Mouse (Mus musculus): Measurements from ENCODE around the gene Trim21.
A peak's percentile ranks its signal among the peaks of the same experiment; 100 is the strongest.

The Trim21 gene

GRCm38 (mm10) chr7:102564999-102565997 lies at the start of gene Trim21:
Trim21 (minus strand) TSS chr7:102565486.
- DNase-seq (ENCODE audit: low spot score) = peak; percentile 83

- DNase-seq (ENCODE audit: low spot score) = no peak
These were observed 32.2 kb upstream of the Trim21 start, which contains the start of gene Olfr552 for GRCm38 (mm10) chr7:102597378-102598031. Olfr552 (plus strand) TSS chr7:102597770.

GRCm38 (mm10) chr7:102591786-102592185 lies 26.5 kb upstream of the Trim21 start, which contains the start of gene Olfr551:
Olfr551 (minus strand) TSS chr7:102591886.
- no peak for DNase-seq (ENCODE audit: low spot score)

- DNase-seq (ENCODE audit: low spot score) = no peak
These were observed 10.7 kb upstream of the Trim21 start for GRCm38 (mm10) chr7:102575998-102576397.

GRCm38 (mm10) chr7:102573174-102573830 lies 8.0 kb upstream of the Trim21 start:
- DNase-seq (ENCODE audit: low spot score) = no peak

- no peak for DNase-seq (ENCODE audit: low spot score)
These were observed 5.9 kb upstream of the Trim21 start, which contains the start of gene Olfr550 for GRCm38 (mm10) chr7:102571142-102571541. Olfr550 (plus strand) TSS chr7:102571442.

GRCm38 (mm10) chr7:102566219-102566618 lies 933 bp upstream of the Trim21 start:
- DNase-seq (ENCODE audit: low spot score) = no peak

GRCm38 (mm10) chr7:102553279-102553678 lies 12.0 kb downstream of the Trim21 start:
- no peak for DNase-seq (ENCODE audit: low spot score)

GRCm38 (mm10) chr7:102549570-102549969 lies 15.7 kb downstream of the Trim21 start, which contains the start of gene Olfr549:
Olfr549 (plus strand) TSS chr7:102549870.
- DNase-seq (ENCODE audit: low spot score) = no peak

GRCm38 (mm10) chr7:102541251-102541650 lies 24.0 kb downstream of the Trim21 start:
- no peak for DNase-seq (ENCODE audit: low spot score)

GRCm38 (mm10) chr7:102540596-102540995 lies 24.7 kb downstream of the Trim21 start, which contains the start of gene Olfr548-ps1:
Olfr548-ps1 (plus strand) TSS chr7:102540896.
- no peak for DNase-seq (ENCODE audit: low spot score)

GRCm38 (mm10) chr7:102534449-102534848 lies 30.8 kb downstream of the Trim21 start, which contains the start of gene Olfr547:
Olfr547 (plus strand) TSS chr7:102534749.
- DNase-seq (ENCODE audit: low spot score) = no peak

GRCm38 (mm10) chr7:102529052-102529451 lies 36.2 kb downstream of the Trim21 start:
- no peak for DNase-seq (ENCODE audit: low spot score)

GRCm38 (mm10) chr7:102517051-102517335 lies 48.3 kb downstream of the Trim21 start:
- DNase-seq (ENCODE audit: low spot score) = no peak

GRCm38 (mm10) chr7:102516261-102517050 lies 48.8 kb downstream of the Trim21 start:
- DNase-seq (ENCODE audit: low spot score) = no peak

GRCm38 (mm10) chr7:102514144-102514543 lies 51.1 kb downstream of the Trim21 start:
- DNase-seq (ENCODE audit: low spot score) = no peak

- DNase-seq (ENCODE audit: low spot score) = peak; percentile 74
These were observed 52.4 kb downstream of the Trim21 start for GRCm38 (mm10) chr7:102512814-102513435.

- no peak for DNase-seq (ENCODE audit: low spot score)
These were observed 53.4 kb downstream of the Trim21 start for GRCm38 (mm10) chr7:102511927-102512326.

GRCm38 (mm10) chr7:102509726-102510125 lies 55.6 kb downstream of the Trim21 start:
- no peak for DNase-seq (ENCODE audit: low spot score)

GRCm38 (mm10) chr7:102508666-102509065 lies 56.6 kb downstream of the Trim21 start:
- DNase-seq (ENCODE audit: low spot score) = no peak

- no peak for DNase-seq (ENCODE audit: low spot score)
These were observed 57.2 kb downstream of the Trim21 start for GRCm38 (mm10) chr7:102508066-102508465.
